Mouse (Mus musculus) T-helper 17 cell (primary cell): ENCODE data around the gene Szt2.

ENCODE experiments used
- in situ Hi-C, 2 experiments: fragments of 300-600 bp; cut with MboI, MseI; formaldehyde crosslinking; loops; 1 replicate in 1 of 2; 2 replicates in 1 of 2; pipeline ENCODE4 v1.15.1; 2025; ENCODE audit warnings: high pct_unique_total_duplicates in 2 of 2

Szt2 gene

GRCm38 (mm10) chr4:118359211-118359895 lies 49.7 kb downstream of the Szt2 start:
- in situ Hi-C loops, result no loop called here

- in situ Hi-C loops, result no loop called here
Observed at GRCm38 (mm10) chr4:118358159-118358895, 50.7 kb downstream of the Szt2 start.

- in situ Hi-C loops, result no loop called here
Observed at GRCm38 (mm10) chr4:118357504-118357903, 51.6 kb downstream of the Szt2 start.

GRCm38 (mm10) chr4:118356738-118357137 lies 52.3 kb downstream of the Szt2 start:
- in situ Hi-C loops, result no loop called here

- in situ Hi-C loops, result no loop called here
Observed at GRCm38 (mm10) chr4:118354289-118354688, 54.8 kb downstream of the Szt2 start.

GRCm38 (mm10) chr4:118353689-118354088 lies 55.4 kb downstream of the Szt2 start:
- in situ Hi-C loops, result no loop called here

GRCm38 (mm10) chr4:118351828-118352227 lies 57.2 kb downstream of the Szt2 start:
- in situ Hi-C loops, result no loop called here

GRCm38 (mm10) chr4:118350864-118351263 lies 58.2 kb downstream of the Szt2 start:
- in situ Hi-C loops, result no loop called here

GRCm38 (mm10) chr4:118347529-118348309 lies 61.4 kb downstream of the Szt2 start:
- in situ Hi-C loops, result no loop called here

- in situ Hi-C loops, result no loop called here
Observed at GRCm38 (mm10) chr4:118341447-118341846, 67.6 kb downstream of the Szt2 start.

GRCm38 (mm10) chr4:118336658-118337057 lies 72.4 kb downstream of the Szt2 start:
- in situ Hi-C loops, result no loop called here

GRCm38 (mm10) chr4:118335991-118336390 lies 73.1 kb downstream of the Szt2 start:
- in situ Hi-C loops, result no loop called here

- in situ Hi-C loops, result no loop called here
Observed at GRCm38 (mm10) chr4:118331777-118332176, 77.3 kb downstream of the Szt2 start.

GRCm38 (mm10) chr4:118326476-118326875 lies 82.6 kb downstream of the Szt2 start:
- in situ Hi-C loops, result no loop called here

- in situ Hi-C loops, result no loop called here
Observed at GRCm38 (mm10) chr4:118320636-118321035, 88.4 kb downstream of the Szt2 start.

GRCm38 (mm10) chr4:118319706-118320344 lies 89.2 kb downstream of the Szt2 start:
- in situ Hi-C loops, result no loop called here

- in situ Hi-C loops, result no loop called here
Observed at GRCm38 (mm10) chr4:118316662-118317061, 92.4 kb downstream of the Szt2 start.

- in situ Hi-C loops, result no loop called here
Observed at GRCm38 (mm10) chr4:118315286-118315685, 93.8 kb downstream of the Szt2 start.
